Mouse (Mus musculus) bone marrow, adult 2 months (tissue): ENCODE measurements around the gene Prelp.

Experiments used
- CTCF ChIP-seq: fragments of 200-500 bp; IDR thresholded peaks from 2 replicates; pipeline ENCODE4 v1.5.1; 2011; ENCODE audit warnings: low read length, control low read depth; ENCODE audit not compliant: control insufficient read depth, insufficient read depth
- POLR2A ChIP-seq: fragments of 200-500 bp; IDR thresholded peaks from 2 replicates; pipeline ENCODE4 v1.6.1; 2011; ENCODE audit warnings: low read depth, mild to moderate bottlenecking, control low read depth, low read length, borderline replicate concordance; ENCODE audit not compliant: control insufficient read depth

- no peak for TF ChIP-seq POLR2A
- TF ChIP-seq CTCF, result no peak
Measured at GRCm38 (mm10) chr1:133917456-133918087, 3.6 kb downstream of the Prelp start.
